Mouse (Mus musculus): ENCODE data around the gene Ptafr. TPM values are rescaled to one million over a fixed set of nuclear protein-coding genes. Genes with fewer than 3 reads are reported as not detected.

Gene Ptafr
- total and polyA plus RNA-seq, 2 experiments from 2014 or later: 0.61 to 0.63 TPM

DNA sequence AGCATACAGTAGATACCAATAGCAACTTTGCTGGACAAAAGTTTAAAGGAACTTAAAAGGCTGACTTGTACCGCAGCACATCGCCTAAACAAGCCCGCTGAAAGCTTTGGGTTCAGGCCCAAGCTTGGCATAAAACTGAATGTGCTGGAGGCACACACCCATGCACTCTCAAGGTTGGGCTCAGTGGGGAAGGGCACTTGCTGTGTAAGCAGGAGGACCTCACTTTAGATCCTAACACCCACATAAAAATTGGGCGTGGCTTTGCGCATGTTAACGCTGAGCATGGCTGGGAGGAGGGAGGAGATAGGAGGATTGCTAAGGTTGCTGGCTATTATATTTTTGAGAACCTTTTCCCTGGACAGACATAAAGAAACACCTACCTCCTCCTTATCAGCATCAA lies 39.1 kb upstream of the Ptafr start:
- Histone ChIP-seq H3K4me3 (ENCODE audit: low read length) (no peak overlapping the region), H3K9ac (replicated peaks; ENCODE audit: low read length) (no peak overlapping the region), H3K27ac (no peak overlapping the region), H3K4me1 (ENCODE audit: insufficient read depth, low read length) (no peaks in the 10 kb centered on the region), H3K36me3 (ENCODE audit: insufficient read depth, low read length) (no peaks in the 10 kb centered on the region), H3K9me3 (ENCODE audit: low read length) (no peaks in the 10 kb centered on the region), H3K27me3 (ENCODE audit: insufficient read depth, low read length) (no peaks in the 10 kb centered on the region), H3K4me2 (ENCODE audit: low read depth, low read length) (no peak overlapping the region)
- WGBS: 50% methylated on average over 6 of the region's 6 CpGs
- ATAC-seq: no peak
- DNase-seq (ENCODE audit: low spot score): no peak
- TF ChIP-seq CTCF (IDR thresholded peaks at IDR 0.05; ENCODE audit: low read depth): no peak

GRCm38 (mm10) chr4:132526678-132527077 lies 37.2 kb upstream of the Ptafr start:
- Histone ChIP-seq H3K9me3 (ENCODE audit: low read length) (no peaks in the 10 kb centered on the region), H3K27ac (no peak overlapping the region), H3K9ac (replicated peaks; ENCODE audit: low read length) (no peak overlapping the region), H3K27me3 (ENCODE audit: insufficient read depth, low read length) (no peaks in the 10 kb centered on the region), H3K4me3 (ENCODE audit: low read length) (no peak overlapping the region), H3K4me2 (ENCODE audit: low read depth, low read length) (no peak overlapping the region), H3K36me3 (ENCODE audit: insufficient read depth, low read length) (peaks cover 6% of the 10 kb centered on the region; the same call in 1 of the 2 replicates), H3K4me1 (ENCODE audit: insufficient read depth, low read length) (no peaks in the 10 kb centered on the region)
- WGBS: 45% methylated on average over 2 of the region's 2 CpGs
- DNase-seq (ENCODE audit: low spot score) (no peak), ATAC-seq (no peak)
- TF ChIP-seq CTCF (IDR thresholded peaks at IDR 0.05; ENCODE audit: low read depth): peak; percentile 29

DNA sequence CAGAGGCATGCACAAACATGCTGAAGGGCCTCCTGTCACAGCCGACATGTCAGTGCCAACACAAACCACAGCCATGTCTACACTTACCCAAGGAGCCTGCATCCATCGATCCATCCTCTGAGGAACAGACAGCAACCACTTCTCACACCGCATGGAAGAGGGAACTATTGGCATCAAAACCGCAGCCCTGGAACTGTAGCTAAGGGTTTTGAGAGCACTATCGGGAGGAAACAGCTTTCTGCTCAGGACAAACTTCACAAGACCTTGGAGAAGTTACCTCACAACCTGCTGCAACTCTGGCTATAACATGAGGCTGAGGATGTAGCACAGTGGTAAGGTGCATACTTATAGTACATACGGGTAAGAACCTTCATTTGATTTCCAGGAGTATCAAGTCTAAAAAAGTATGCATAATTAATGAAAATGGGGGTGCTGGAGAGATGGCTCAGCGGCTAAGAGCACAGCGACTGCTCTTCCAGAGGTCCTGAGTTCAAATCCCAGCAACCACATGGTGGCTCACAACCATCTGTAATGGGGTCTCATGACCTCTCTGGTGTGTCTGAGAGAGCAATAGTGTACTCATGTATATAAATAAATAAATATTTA lies 35.8 kb upstream of the Ptafr start:
- ATAC-seq (no peak), DNase-seq (ENCODE audit: low spot score) (no peak)
- no peak for TF ChIP-seq CTCF (IDR thresholded peaks at IDR 0.05; ENCODE audit: low read depth)
- H3K9me3 ChIP-seq (ENCODE audit: low read length): no peaks in the 10 kb centered on the region
- no peaks in the 10 kb centered on the region for H3K27me3 ChIP-seq (ENCODE audit: insufficient read depth, low read length)
- H3K4me2 ChIP-seq (ENCODE audit: low read depth, low read length): no peak overlapping the region
- H3K4me3 ChIP-seq (ENCODE audit: low read length): no peak overlapping the region
- no peak overlapping the region for H3K9ac ChIP-seq (replicated peaks; ENCODE audit: low read length)
- H3K36me3 ChIP-seq (ENCODE audit: insufficient read depth, low read length): peaks cover 6% of the 10 kb centered on the region; the same call in 1 of the 2 replicates
- peaks cover 8% of the 10 kb centered on the region; the same call in 1 of the 2 replicates for H3K4me1 ChIP-seq (ENCODE audit: insufficient read depth, low read length)
- H3K27ac ChIP-seq: no peak overlapping the region
- 93% methylated on average over 8 of the region's 8 CpGs for WGBS

- H3K4me2 ChIP-seq (ENCODE audit: low read depth, low read length): no peak overlapping the region
- H3K9ac ChIP-seq (replicated peaks; ENCODE audit: low read length): no peak overlapping the region
- H3K27me3 ChIP-seq (ENCODE audit: insufficient read depth, low read length): no peaks in the 10 kb centered on the region
- no peak for DNase-seq (ENCODE audit: low spot score)
- no peak for ATAC-seq
- no peak for TF ChIP-seq CTCF (IDR thresholded peaks at IDR 0.05; ENCODE audit: low read depth)
- H3K9me3 ChIP-seq (ENCODE audit: low read length): no peaks in the 10 kb centered on the region
- no peak overlapping the region for H3K4me3 ChIP-seq (ENCODE audit: low read length)
- H3K4me1 ChIP-seq (ENCODE audit: insufficient read depth, low read length): peaks cover 8% of the 10 kb centered on the region; the same call in 1 of the 2 replicates
- H3K36me3 ChIP-seq (ENCODE audit: insufficient read depth, low read length): peaks cover 6% of the 10 kb centered on the region; the same call in 1 of the 2 replicates
- 91% methylated on average over 4 of the region's 4 CpGs for WGBS
- H3K27ac ChIP-seq: no peak overlapping the region
Measured at GRCm38 (mm10) chr4:132529344-132529743, 34.5 kb upstream of the Ptafr start.

DNA sequence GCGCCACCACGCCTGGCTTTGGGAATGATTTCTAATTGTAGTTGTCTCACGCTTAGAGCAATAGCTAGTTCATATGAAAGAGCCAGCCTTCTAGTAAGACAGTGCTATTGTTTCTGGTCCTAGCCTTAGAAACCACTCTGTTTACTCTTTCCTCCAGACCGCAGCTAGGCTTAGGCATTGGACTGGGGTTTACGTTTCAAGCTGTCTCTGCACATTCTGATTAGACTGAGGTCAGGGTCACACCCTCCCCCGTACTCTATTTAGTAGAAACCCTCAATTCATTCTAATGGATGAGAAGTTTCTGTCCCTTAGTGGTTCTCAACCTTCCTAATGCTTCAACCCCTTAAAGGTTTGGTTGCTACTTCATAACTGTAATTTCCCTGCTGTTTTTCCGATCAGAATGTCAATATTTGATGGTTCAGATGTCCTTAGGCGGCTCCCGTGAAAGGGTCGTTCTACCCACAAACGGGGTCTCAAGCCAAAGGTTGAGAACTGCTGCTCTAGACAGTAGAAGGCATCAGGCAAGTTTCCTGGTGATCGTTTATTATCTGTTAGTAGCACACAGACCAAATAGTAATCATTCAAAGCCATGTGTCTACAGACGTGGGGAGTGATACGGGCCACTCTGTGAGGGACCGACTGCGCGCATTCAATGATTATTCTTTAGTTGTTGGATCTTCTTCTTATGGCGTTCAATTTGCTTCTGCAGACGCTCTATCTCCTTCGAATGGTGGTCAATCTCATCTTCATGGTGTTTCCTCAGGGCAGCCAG lies 33.6 kb upstream of the Ptafr start:
- ATAC-seq: no peak
- Histone ChIP-seq H3K9ac (replicated peaks; ENCODE audit: low read length) (no peak overlapping the region), H3K9me3 (ENCODE audit: low read length) (no peaks in the 10 kb centered on the region), H3K27ac (no peak overlapping the region), H3K4me1 (ENCODE audit: insufficient read depth, low read length) (peaks cover 8% of the 10 kb centered on the region; the same call in 1 of the 2 replicates), H3K27me3 (ENCODE audit: insufficient read depth, low read length) (no peaks in the 10 kb centered on the region), H3K4me3 (ENCODE audit: low read length) (no peak overlapping the region), H3K4me2 (ENCODE audit: low read depth, low read length) (no peak overlapping the region), H3K36me3 (ENCODE audit: insufficient read depth, low read length) (peaks cover 6% of the 10 kb centered on the region; the same call in 1 of the 2 replicates)
- 95% methylated on average over 20 of the region's 20 CpGs for WGBS
- no peak for TF ChIP-seq CTCF (IDR thresholded peaks at IDR 0.05; ENCODE audit: low read depth)
- DNase-seq (ENCODE audit: low spot score): no peak

GRCm38 (mm10) chr4:132532496-132532895 lies 31.4 kb upstream of the Ptafr start:
- H3K36me3 ChIP-seq (ENCODE audit: insufficient read depth, low read length): peaks cover 6% of the 10 kb centered on the region; the same call in 1 of the 2 replicates
- 14% methylated on average over 5 of the region's 5 CpGs for WGBS
- peaks cover 18% of the 10 kb centered on the region for H3K4me1 ChIP-seq (ENCODE audit: insufficient read depth, low read length)
- H3K4me3 ChIP-seq (ENCODE audit: low read length): peak overlapping the region; percentile 74
- peak overlapping the region; percentile 86 for H3K4me2 ChIP-seq (ENCODE audit: low read depth, low read length)
- H3K9ac ChIP-seq (replicated peaks; ENCODE audit: low read length): peak overlapping the region; percentile 93
- TF ChIP-seq CTCF (IDR thresholded peaks at IDR 0.05; ENCODE audit: low read depth): no peak
- DNase-seq (ENCODE audit: low spot score) (peak; percentile 30), ATAC-seq (0 out of 2 replicates have a peak, but pooled peaks have one; percentile 4)
- peak overlapping the region; percentile 99 for H3K27ac ChIP-seq
- H3K9me3 ChIP-seq (ENCODE audit: low read length): no peaks in the 10 kb centered on the region
- H3K27me3 ChIP-seq (ENCODE audit: insufficient read depth, low read length): no peaks in the 10 kb centered on the region

Measured in hindbrain, postnatal 0 days (tissue).